Mouse (Mus musculus): ENCODE data around the gene Fabp1. TPM values are rescaled to one million over a fixed set of nuclear protein-coding genes. Genes with fewer than 3 reads are reported as not detected.

The Fabp1 gene
- polyA plus RNA-seq, 1 experiment from 2014 or later: not detected

GRCm38 (mm10) chr6:71249615-71250014 lies 50.0 kb downstream of the Fabp1 start:
- Histone ChIP-seq H3K36me3 (no peaks in the 10 kb centered on the region), H3K9me3 (no peaks in the 10 kb centered on the region), H3K27ac (replicated peaks) (no peak overlapping the region), H3K9ac (replicated peaks) (no peak overlapping the region), H3K4me2 (replicated peaks) (no peak overlapping the region), H3K4me1 (no peaks in the 10 kb centered on the region), H3K27me3 (no peaks in the 10 kb centered on the region), H3K4me3 (no peak overlapping the region)
- whole genome bisulfite sequencing: 78% methylated on average over 3 of the region's 3 CpGs
- ATAC-seq (replicated peaks): no peak

GRCm38 (mm10) chr6:71250951-71251350 lies 51.3 kb downstream of the Fabp1 start:
- no peak overlapping the region for H3K4me2 ChIP-seq (replicated peaks)
- no peaks in the 10 kb centered on the region for H3K4me1 ChIP-seq
- H3K27ac ChIP-seq (replicated peaks): no peak overlapping the region
- no peak overlapping the region for H3K4me3 ChIP-seq
- H3K36me3 ChIP-seq: no peaks in the 10 kb centered on the region
- H3K9me3 ChIP-seq: no peaks in the 10 kb centered on the region
- no peak overlapping the region for H3K9ac ChIP-seq (replicated peaks)
- ATAC-seq (replicated peaks): no peak
- 86% methylated on average over 8 of the region's 8 CpGs for WGBS
- no peaks in the 10 kb centered on the region for H3K27me3 ChIP-seq

- ATAC-seq (replicated peaks): no peak
- Histone ChIP-seq H3K4me2 (replicated peaks) (no peak overlapping the region), H3K27ac (replicated peaks) (no peak overlapping the region), H3K9me3 (no peaks in the 10 kb centered on the region), H3K9ac (replicated peaks) (no peak overlapping the region), H3K4me1 (no peaks in the 10 kb centered on the region), H3K36me3 (no peaks in the 10 kb centered on the region), H3K27me3 (no peaks in the 10 kb centered on the region), H3K4me3 (no peak overlapping the region)
- WGBS: 94% methylated on average over 6 of the region's 6 CpGs
Measured at GRCm38 (mm10) chr6:71254456-71254855, 54.8 kb downstream of the Fabp1 start.

Other genes with a start within 250 kb of the Fabp1 start
- gene Foxi3, start 243.3 kb upstream of the Fabp1 start, polyA plus RNA-seq (2015; fragmentation: Nextera tagmentation; extraction: Ambion mirVana): not detected in 2 replicates
- gene Thnsl2, start 55.4 kb upstream of the Fabp1 start, polyA plus RNA-seq (2015; fragmentation: Nextera tagmentation; extraction: Ambion mirVana): 3.2 TPM in 2 replicates
- gene Krcc1, start 71.8 kb downstream of the Fabp1 start, polyA plus RNA-seq (2015; fragmentation: Nextera tagmentation; extraction: Ambion mirVana): 20.5 and 21.3 TPM in 2 replicates
- gene Smyd1, start 122.4 kb downstream of the Fabp1 start, polyA plus RNA-seq (2015; fragmentation: Nextera tagmentation; extraction: Ambion mirVana): 0.15 and 0.26 TPM in 2 replicates
- not detected in 2 replicates for gene Cd8b1, start 123.0 kb downstream of the Fabp1 start, polyA plus RNA-seq (2015; fragmentation: Nextera tagmentation; extraction: Ambion mirVana)
- not detected in 2 replicates for gene Cd8a, start 173.6 kb downstream of the Fabp1 start, polyA plus RNA-seq (2015; fragmentation: Nextera tagmentation; extraction: Ambion mirVana)
- 9.4 and 9.9 TPM in 2 replicates for gene Rmnd5a, start 240.8 kb downstream of the Fabp1 start, polyA plus RNA-seq (2015; fragmentation: Nextera tagmentation; extraction: Ambion mirVana)

All from forebrain, embryonic 15.5 days (tissue).